Mouse (Mus musculus) forebrain, embryonic 13.5 days (tissue): Measurements from ENCODE around the gene Aifm3. TPM values are rescaled to one million over a fixed set of nuclear protein-coding genes. Genes with fewer than 3 reads are reported as not detected.
"Not testable (repeated sequence)": the region's sequence is repeated elsewhere in the genome, so short reads cannot be mapped to it uniquely, and the experiment has no call there.

Experiments
- ATAC-seq: fragments of 200-750 bp; cut with Nextera tagmentation; 2 replicates; pipeline ENCODE4 v1.8.0; 2017
- H3K27ac ChIP-seq: fragments of 300-500 bp; sonication (generic); 2 replicates; pipeline ENCODE4 v1.5.1; 2015; ENCODE audit warnings: inconsistent platforms, mild to moderate bottlenecking, moderate library complexity
- H3K27me3 ChIP-seq: fragments of 300-500 bp; sonication (generic); 2 replicates; pipeline ENCODE4 v1.6.1; 2015; ENCODE audit warnings: mild to moderate bottlenecking, inconsistent platforms
- H3K36me3 ChIP-seq: fragments of 300-500 bp; sonication (generic); 2 replicates; pipeline ENCODE4 v1.6.1; 2015; ENCODE audit warnings: mild to moderate bottlenecking, inconsistent platforms; ENCODE audit not compliant: poor library complexity, severe bottlenecking
- H3K4me1 ChIP-seq: fragments of 300-500 bp; sonication (generic); 2 replicates; pipeline ENCODE4 v1.6.1; 2015; ENCODE audit warnings: inconsistent platforms
- H3K4me2 ChIP-seq: fragments of 300-500 bp; sonication (generic); 2 replicates; pipeline ENCODE4 v1.6.1; 2015; ENCODE audit warnings: inconsistent platforms, mild to moderate bottlenecking, moderate library complexity
- H3K4me3 ChIP-seq: fragments of 300-500 bp; sonication (generic); 2 replicates; pipeline ENCODE4 v1.5.1; 2015; ENCODE audit warnings: mild to moderate bottlenecking, inconsistent platforms
- H3K9ac ChIP-seq: fragments of 300-500 bp; sonication (generic); 2 replicates; pipeline ENCODE4 v1.6.1; 2015; ENCODE audit warnings: mild to moderate bottlenecking, inconsistent platforms
- H3K9me3 ChIP-seq: fragments of 300-500 bp; sonication (generic); replicated peaks from 2 replicates; pipeline ENCODE4 v1.6.1; 2016; ENCODE audit warnings: inconsistent platforms
- WGBS: fragments of 180-500 bp; shearing (Covaris S2); methylation state at CpG from one replicate; pipeline ENCODE4 v1.1.7; 2015; 5-methylcytosine and 5-hydroxymethylcytosine counted together
- polyA plus RNA-seq: library from polyadenylated mRNA; unstranded; fragments of >200 nt; fragmentation: Nextera tagmentation; extraction: Ambion mirVana; gene quantifications from 2 replicates; pipeline ENCODE4 v1.2.1, GENCODE M21; 2015

Aifm3 gene
- polyA plus RNA-seq, 1 experiment from 2014 or later = 8.6 TPM

GRCm38 (mm10) chr16:17530640-17531288 lies 41.4 kb downstream of the Aifm3 start, which contains the start of gene Thap7:
Gene Thap7, minus strand, starts transcription at chr16:17531136.
- peak within 1 kb of the TSS; percentile 95 for H3K4me2 ChIP-seq
- peak; percentile 98 for ATAC-seq
- peaks cover 21% of the 10 kb centered on the region for H3K4me1 ChIP-seq
- peaks cover 33% of the 10 kb centered on the region for H3K36me3 ChIP-seq
- peak within 1 kb of the TSS; percentile 96 for H3K27ac ChIP-seq
- under 1% methylated on average over 67 of the region's 67 CpGs for WGBS
- peak within 1 kb of the TSS; percentile 90 for H3K9ac ChIP-seq
- peak within 1 kb of the TSS; percentile 71 for H3K4me3 ChIP-seq
- no peaks in the 10 kb centered on the region for H3K9me3 ChIP-seq
- no peaks in the 10 kb centered on the region for H3K27me3 ChIP-seq

DNA sequence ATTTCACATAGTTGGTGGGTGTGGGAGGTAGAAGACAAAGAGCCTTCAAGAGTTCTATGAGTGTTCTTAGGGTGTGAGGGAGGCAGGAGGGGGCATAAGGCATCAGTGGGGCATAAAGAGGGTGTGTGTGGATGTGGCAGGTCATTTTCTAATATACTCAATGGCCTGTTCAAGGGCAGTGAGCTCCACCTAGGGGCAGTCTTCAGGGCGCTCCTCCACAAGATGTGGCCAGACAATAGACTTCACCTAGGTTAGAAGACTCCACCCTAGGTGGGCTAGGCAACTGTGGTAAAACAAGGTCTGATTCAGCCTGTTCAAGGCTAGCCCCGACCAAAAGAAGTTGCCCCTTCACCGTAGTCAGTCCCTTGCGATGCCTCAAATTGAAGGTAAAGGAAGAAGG lies 42.9 kb downstream of the Aifm3 start:
- no peak for ATAC-seq
- peaks cover 21% of the 10 kb centered on the region for H3K4me1 ChIP-seq
- no peak overlapping the region for H3K4me3 ChIP-seq
- no peak overlapping the region for H3K4me2 ChIP-seq
- WGBS = 59% methylated on average over 4 of the region's 4 CpGs
- no peaks in the 10 kb centered on the region for H3K9me3 ChIP-seq
- H3K9ac ChIP-seq = no peak overlapping the region
- H3K27ac ChIP-seq = no peak overlapping the region
- H3K27me3 ChIP-seq = no peaks in the 10 kb centered on the region
- H3K36me3 ChIP-seq = peaks cover 18% of the 10 kb centered on the region

DNA sequence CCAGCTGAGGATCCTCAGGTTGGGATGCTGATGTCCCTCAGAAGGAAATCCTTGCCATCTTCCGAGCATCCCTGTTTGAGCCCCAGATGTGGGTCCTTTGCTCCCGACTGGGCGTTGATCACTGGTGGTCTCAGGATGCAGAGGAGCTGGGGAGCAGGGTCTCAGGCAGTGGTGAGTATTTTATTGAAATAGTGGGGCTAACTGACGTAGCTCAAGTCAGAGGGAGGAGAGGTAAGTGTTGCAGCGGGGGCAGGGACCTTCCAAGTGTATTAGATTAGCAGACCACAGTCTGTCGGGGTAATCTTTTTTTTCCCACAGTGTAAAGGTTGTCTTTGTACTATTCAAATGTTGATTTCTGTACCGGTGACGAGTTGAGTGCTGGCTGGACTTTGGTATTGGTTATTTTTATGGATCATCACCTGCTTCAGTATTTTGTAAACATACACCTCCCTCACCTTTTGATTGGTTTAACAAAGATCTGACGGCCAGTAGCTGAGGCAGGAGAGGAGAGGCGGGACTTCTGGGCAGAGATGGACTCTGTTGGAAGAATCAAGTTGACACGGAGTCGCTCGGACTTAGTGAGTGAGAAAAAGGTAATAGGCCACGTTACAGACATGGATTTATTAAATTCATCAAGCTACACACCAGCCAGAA lies 43.4 kb downstream of the Aifm3 start:
- no peak for ATAC-seq
- H3K4me1 ChIP-seq = peaks cover 21% of the 10 kb centered on the region
- WGBS = 71% methylated on average over 14 of the region's 14 CpGs
- H3K36me3 ChIP-seq = peaks cover 13% of the 10 kb centered on the region
- no peak overlapping the region for H3K4me3 ChIP-seq
- H3K4me2 ChIP-seq = no peak overlapping the region
- no peak overlapping the region for H3K9ac ChIP-seq
- no peaks in the 10 kb centered on the region for H3K27me3 ChIP-seq
- no peak overlapping the region for H3K27ac ChIP-seq
- H3K9me3 ChIP-seq = no peaks in the 10 kb centered on the region

DNA sequence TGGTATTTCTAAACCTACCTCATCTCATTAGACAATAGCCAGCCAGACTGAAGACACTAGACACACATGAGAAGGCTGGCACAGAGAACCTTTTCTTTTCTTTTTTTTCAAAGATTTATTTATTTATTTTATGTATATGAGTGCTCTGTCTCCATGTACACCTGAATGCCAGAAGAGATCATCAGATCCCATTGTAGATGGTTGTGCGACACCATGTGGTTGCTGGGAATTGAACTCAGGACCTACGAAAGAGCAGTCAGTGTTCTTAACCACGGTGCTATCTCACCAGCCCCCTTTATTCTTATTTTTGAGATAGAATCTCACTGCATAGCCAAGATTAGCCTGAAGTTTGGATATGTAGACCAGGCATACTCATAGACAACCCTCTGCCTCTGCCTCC lies 47.2 kb downstream of the Aifm3 start:
- WGBS = 88% methylated on average over 3 of the region's 3 CpGs

GRCm38 (mm10) chr16:17542632-17543031 lies 53.2 kb downstream of the Aifm3 start:
- Histone ChIP-seq H3K4me1 (no peaks in the 10 kb centered on the region), H3K27me3 (no peaks in the 10 kb centered on the region), H3K36me3 (no peaks in the 10 kb centered on the region), H3K27ac (no peak overlapping the region), H3K4me3 (no peak overlapping the region), H3K9me3 (no peaks in the 10 kb centered on the region), H3K4me2 (no peak overlapping the region), H3K9ac (no peak overlapping the region)
- no peak for ATAC-seq
- WGBS = 85% methylated on average over 2 of the region's 2 CpGs

More for the DNA sequence above, 47.2 kb downstream of the Aifm3 start:
- Histone ChIP-seq H3K4me3 (no peak overlapping the region), H3K36me3 (no peaks in the 10 kb centered on the region), H3K4me1 (peaks cover 8% of the 10 kb centered on the region), H3K4me2 (no peak overlapping the region), H3K27ac (no peak overlapping the region), H3K27me3 (no peaks in the 10 kb centered on the region), H3K9ac (no peak overlapping the region), H3K9me3 (no peaks in the 10 kb centered on the region)
- no peak for ATAC-seq

DNA sequence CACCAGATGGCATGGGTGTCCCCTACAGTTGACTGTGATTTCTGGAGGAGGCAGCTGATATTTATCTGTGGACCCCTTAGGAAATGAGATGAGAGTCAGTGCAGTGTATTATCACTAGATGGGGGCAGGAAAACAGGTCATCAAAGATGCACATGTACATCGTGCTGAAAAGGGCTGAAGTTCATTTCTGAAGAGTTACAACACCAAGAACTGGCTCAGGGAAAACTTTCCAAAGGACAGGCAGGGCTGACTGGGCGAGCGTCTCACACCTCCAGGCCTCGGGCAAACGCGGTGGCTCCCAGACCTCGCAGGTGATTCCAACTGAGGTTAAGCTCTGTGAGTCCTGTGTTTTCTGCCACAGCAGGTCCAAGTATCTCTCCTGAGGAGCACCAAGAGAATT lies 63.4 kb downstream of the Aifm3 start:
- no peak overlapping the region for H3K4me2 ChIP-seq
- H3K36me3 ChIP-seq = no peaks in the 10 kb centered on the region
- H3K9me3 ChIP-seq = no peaks in the 10 kb centered on the region
- H3K9ac ChIP-seq = no peak overlapping the region
- no peak overlapping the region for H3K4me3 ChIP-seq
- 90% methylated on average over 7 of the region's 7 CpGs for WGBS
- no peak overlapping the region for H3K27ac ChIP-seq
- peaks cover 16% of the 10 kb centered on the region for H3K4me1 ChIP-seq
- 0 out of 2 replicates have a peak, but pooled peaks cover 2% of the 10 kb centered on the region for H3K27me3 ChIP-seq
- ATAC-seq = no peak

- H3K9ac ChIP-seq = peak overlapping the region; percentile 21; the same call in 1 of the 2 replicates
- peak overlapping the region; percentile 41 for H3K27ac ChIP-seq
- peak overlapping the region; percentile 50 for H3K4me2 ChIP-seq
- ATAC-seq = peak; percentile 83
- peaks cover 28% of the 10 kb centered on the region for H3K4me1 ChIP-seq
- 5% methylated on average over 18 of the region's 18 CpGs for WGBS
- H3K4me3 ChIP-seq = 0 out of 2 replicates have a peak overlapping the region, but pooled peaks have one; percentile 9
- no peaks in the 10 kb centered on the region for H3K36me3 ChIP-seq
- H3K9me3 ChIP-seq = no peaks in the 10 kb centered on the region
- H3K27me3 ChIP-seq = 0 out of 2 replicates have a peak, but pooled peaks cover 2% of the 10 kb centered on the region
Measured at GRCm38 (mm10) chr16:17553910-17554685, 64.7 kb downstream of the Aifm3 start.

GRCm38 (mm10) chr16:17554702-17555101 lies 65.3 kb downstream of the Aifm3 start:
- Histone ChIP-seq H3K9ac (0 out of 2 replicates have a peak overlapping the region, but pooled peaks have one; percentile 21), H3K27ac (peak overlapping the region; percentile 41; the same call in 1 of the 2 replicates), H3K4me1 (peaks cover 31% of the 10 kb centered on the region), H3K4me2 (peak overlapping the region; percentile 50)
- WGBS = 5% methylated on average over 4 of the region's 4 CpGs
- H3K9me3 ChIP-seq, ATAC-seq, H3K4me3 ChIP-seq, H3K27me3 ChIP-seq, H3K36me3 ChIP-seq: not testable (repeated sequence)

- H3K36me3 ChIP-seq = no peaks in the 10 kb centered on the region
- H3K9ac ChIP-seq = no peak overlapping the region
- H3K27ac ChIP-seq = no peak overlapping the region
- H3K4me1 ChIP-seq = peaks cover 39% of the 10 kb centered on the region
- no peaks in the 10 kb centered on the region for H3K9me3 ChIP-seq
- no peak overlapping the region for H3K4me3 ChIP-seq
- no peak overlapping the region for H3K4me2 ChIP-seq
- WGBS = 80% methylated on average over 4 of the region's 4 CpGs
- ATAC-seq = no peak
- no peaks in the 10 kb centered on the region for H3K27me3 ChIP-seq
Measured at GRCm38 (mm10) chr16:17556180-17556579, 66.8 kb downstream of the Aifm3 start.

DNA sequence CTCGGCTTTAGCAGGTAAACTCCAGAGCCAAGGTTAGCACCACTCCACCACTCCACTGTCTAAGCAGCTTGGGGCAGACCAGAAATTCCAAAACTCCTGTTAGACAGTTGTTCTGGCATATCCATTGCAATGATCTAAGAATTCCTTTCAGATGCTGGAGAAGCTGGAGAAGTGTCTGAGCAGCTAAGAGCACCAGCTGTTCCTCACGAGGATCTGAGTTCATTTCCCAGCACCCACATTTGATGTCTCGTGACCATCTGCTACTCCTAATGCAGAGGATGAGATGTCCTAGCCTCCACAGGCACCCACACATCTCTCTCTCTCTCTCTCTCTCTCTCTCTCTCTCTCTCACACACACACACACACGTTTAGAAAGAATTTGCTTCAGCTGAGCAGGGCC lies 67.5 kb downstream of the Aifm3 start:
- H3K36me3 ChIP-seq = no peaks in the 10 kb centered on the region
- WGBS = 61% methylated on average over 4 of the region's 4 CpGs
- H3K27me3 ChIP-seq = 0 out of 2 replicates have a peak, but pooled peaks cover 4% of the 10 kb centered on the region
- no peak overlapping the region for H3K27ac ChIP-seq
- no peak for ATAC-seq
- no peak overlapping the region for H3K4me3 ChIP-seq
- H3K9ac ChIP-seq = no peak overlapping the region
- H3K4me1 ChIP-seq = peaks cover 47% of the 10 kb centered on the region
- no peak overlapping the region for H3K4me2 ChIP-seq
- H3K9me3 ChIP-seq = no peaks in the 10 kb centered on the region
